Mouse (Mus musculus): ENCODE results near the gene Nalcn. TPM values are rescaled to one million over a fixed set of nuclear protein-coding genes. Genes with fewer than 3 reads are reported as not detected.

The Nalcn gene
- total and polyA plus RNA-seq, 3 experiments, result 0.33 to 0.63 (median 0.50) TPM

DNA sequence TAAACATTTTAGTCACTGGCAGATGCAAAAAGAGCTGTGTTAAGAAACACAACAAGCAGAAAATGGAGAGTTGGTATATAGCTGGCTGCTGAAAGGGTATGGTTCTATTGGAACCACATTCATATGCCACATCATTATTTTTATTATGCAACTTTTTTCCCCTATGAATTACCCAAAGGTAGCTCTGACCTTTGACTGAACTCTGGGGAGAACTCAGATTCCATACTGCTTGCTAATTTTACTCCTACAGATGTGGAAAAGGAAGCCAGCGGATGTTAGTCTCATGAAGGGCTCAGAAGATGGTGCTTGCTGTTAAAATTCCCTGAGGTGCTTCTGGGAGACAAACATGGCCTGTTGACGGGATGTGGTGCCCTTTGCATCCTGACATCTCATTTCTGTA, 389.9 kb downstream of the Nalcn start:
- Histone ChIP-seq H3K9ac (ENCODE audit: low read depth, low read length) (no peak overlapping the region), H3K36me3 (ENCODE audit: control insufficient read depth, insufficient read depth, low read length) (no peaks in the 10 kb centered on the region), H3K4me1 (ENCODE audit: control insufficient read depth, insufficient read depth, low read length) (no peaks in the 10 kb centered on the region), H3K27me3 (ENCODE audit: control insufficient read depth, insufficient read depth, low read length) (no peaks in the 10 kb centered on the region), H3K79me2 (replicated peaks; ENCODE audit: control insufficient read depth, insufficient read depth, low read length) (no peaks in the 10 kb centered on the region), H3K27ac (no peak overlapping the region), H3K4me3 (no peak overlapping the region)
- WGBS, result 42% methylated on average over 2 of the region's 2 CpGs
- intact Hi-C loops (cut with DNase I), result no loop called here
- no peak for DNase-seq
- TF ChIP-seq EP300 (IDR thresholded peaks at IDR 0.05; ENCODE audit: insufficient read depth, low read depth, low read length) (no peak), POLR2A (IDR thresholded peaks at IDR 0.05; ENCODE audit: insufficient read depth, low read depth, low read length) (no peak), CTCF (IDR thresholded peaks at IDR 0.05) (no peak)

DNA sequence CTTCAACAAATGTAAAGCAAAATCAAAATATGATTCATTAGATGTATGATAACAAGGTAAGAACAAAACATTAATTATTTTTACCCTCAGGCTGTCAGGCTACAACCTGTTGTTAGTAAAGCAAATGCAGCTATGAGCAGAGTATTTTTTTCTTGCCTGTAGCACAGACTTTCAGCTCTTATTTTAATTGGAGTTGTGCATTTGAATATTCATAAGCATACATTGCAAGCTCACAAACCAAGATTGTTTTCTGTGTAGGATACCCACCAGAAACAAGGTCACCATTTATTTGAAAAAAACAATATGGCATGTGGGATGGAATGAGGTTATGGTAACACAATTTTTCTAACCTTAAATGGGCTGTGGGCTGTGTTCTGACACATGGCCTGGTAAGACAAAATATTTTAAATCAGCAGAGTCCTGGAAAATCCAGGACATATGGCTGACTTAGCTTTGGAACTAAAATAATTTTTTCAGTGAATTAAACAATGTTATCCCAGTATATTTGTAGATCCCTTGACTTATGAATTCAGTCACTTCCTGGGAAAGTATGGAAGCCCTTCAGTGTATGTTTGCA, 394.2 kb downstream of the Nalcn start:
- DNase-seq, result no peak
- no peak overlapping the region for H3K27ac ChIP-seq
- H3K4me3 ChIP-seq, result no peak overlapping the region
- H3K4me1 ChIP-seq (ENCODE audit: control insufficient read depth, insufficient read depth, low read length), result no peaks in the 10 kb centered on the region
- H3K79me2 ChIP-seq (replicated peaks; ENCODE audit: control insufficient read depth, insufficient read depth, low read length), result no peaks in the 10 kb centered on the region
- no peak overlapping the region for H3K9ac ChIP-seq (ENCODE audit: low read depth, low read length)
- H3K36me3 ChIP-seq (ENCODE audit: control insufficient read depth, insufficient read depth, low read length), result no peaks in the 10 kb centered on the region
- no peak for TF ChIP-seq CTCF (IDR thresholded peaks at IDR 0.05)
- no peak for TF ChIP-seq POLR2A (IDR thresholded peaks at IDR 0.05; ENCODE audit: insufficient read depth, low read depth, low read length)
- no peak for TF ChIP-seq EP300 (IDR thresholded peaks at IDR 0.05; ENCODE audit: insufficient read depth, low read depth, low read length)
- intact Hi-C loops (cut with DNase I), result no loop called here
- H3K27me3 ChIP-seq (ENCODE audit: control insufficient read depth, insufficient read depth, low read length), result no peaks in the 10 kb centered on the region

Other genes with a start within 250 kb of the Nalcn start
- gene Itgbl1, start 32.8 kb upstream of the Nalcn start, total RNA-seq (2021), result 1 to 10 TPM; 4.3 TPM
- gene Itgbl1, start 32.8 kb upstream of the Nalcn start, polyA plus RNA-seq (2012; rRNA removed), result 4.9 and 6.3 TPM in 2 replicates